Mouse (Mus musculus) bone marrow macrophage, adult 2 months (primary cell): ENCODE data around the gene Gm49425. TPM values are rescaled to one million over a fixed set of nuclear protein-coding genes. Genes with fewer than 3 reads are reported as not detected.

Source experiments
- H3K27ac ChIP-seq: 2 replicates; pipeline ENCODE4 v1.5.1; 2012; ENCODE audit warnings: low read depth, low read length; ENCODE audit not compliant: insufficient read depth
- H3K4me1 ChIP-seq: 2 replicates; pipeline ENCODE4 v1.6.1; 2012; ENCODE audit warnings: low read length; ENCODE audit not compliant: control insufficient read depth, insufficient read depth
- H3K4me3 ChIP-seq: 2 replicates; pipeline ENCODE4 v1.5.1; 2012; ENCODE audit warnings: mild to moderate bottlenecking, low read length, moderate library complexity; ENCODE audit not compliant: insufficient read depth
- CTCF ChIP-seq: IDR thresholded peaks from 2 replicates; pipeline ENCODE4 v1.5.1; 2012; ENCODE audit warnings: low read depth, mild to moderate bottlenecking, low read length, moderate library complexity
- POLR2A ChIP-seq: IDR thresholded peaks from 2 replicates; pipeline ENCODE4 v1.6.1; 2012; ENCODE audit warnings: mild to moderate bottlenecking, low read depth, low read length, borderline replicate concordance
- polyA plus RNA-seq: library from polyadenylated mRNA; stranded (reverse); fragments of >200 nt; gene quantifications from 2 replicates; pipeline ENCODE4 v1.2.4, GENCODE M21; 2012; ENCODE audit not compliant: missing spikeins, insufficient read depth, insufficient read length

Gene Gm49425
- polyA plus RNA-seq, 1 experiment, result not detected

- no peak for TF ChIP-seq CTCF
- TF ChIP-seq POLR2A, result no peak
- H3K4me3 ChIP-seq, result no peak overlapping the region
- no peaks in the 10 kb centered on the region for H3K4me1 ChIP-seq
- no peak overlapping the region for H3K27ac ChIP-seq
Measured at GRCm38 (mm10) chr15:101469093-101469492, 48.0 kb downstream of the Gm49425 start.

Other genes with a start within 250 kb of the Gm49425 start
- 36.4 and 39.1 TPM in 2 replicates for gene Atg101, start 233.0 kb downstream of the Gm49425 start, polyA plus RNA-seq
- gene 6030408B16Rik, start 224.0 kb downstream of the Gm49425 start, polyA plus RNA-seq, result not detected in 2 replicates
- 14.8 and 15.6 TPM in 2 replicates for gene Krt80, start 147.1 kb downstream of the Gm49425 start, polyA plus RNA-seq
- 0.48 TPM in 1 of 2 replicates, not detected in the other for gene Krt7, start 106.2 kb downstream of the Gm49425 start, polyA plus RNA-seq
- not detected in 2 replicates for gene Krt87, start 78.5 kb downstream of the Gm49425 start, polyA plus RNA-seq
- gene Krt88, start 69.5 kb downstream of the Gm49425 start, polyA plus RNA-seq, result not detected in 2 replicates
- gene Krt81, start 53.5 kb downstream of the Gm49425 start, polyA plus RNA-seq, result not detected in 2 replicates
- not detected in 2 replicates for gene Krt86, start 43.8 kb downstream of the Gm49425 start, polyA plus RNA-seq
- gene Krt83, start 25.7 kb downstream of the Gm49425 start, polyA plus RNA-seq, result not detected in 2 replicates
- not detected in 2 replicates for gene Krt84, start 15.6 kb upstream of the Gm49425 start, polyA plus RNA-seq
- gene Krt82, start 33.4 kb upstream of the Gm49425 start, polyA plus RNA-seq, result not detected in 2 replicates
- not detected in 2 replicates for gene Krt90, start 45.7 kb upstream of the Gm49425 start, polyA plus RNA-seq
- gene Krt75, start 56.6 kb upstream of the Gm49425 start, polyA plus RNA-seq, result not detected in 2 replicates
- gene Gm5414, start 110.9 kb upstream of the Gm49425 start, polyA plus RNA-seq, result not detected in 2 replicates
- gene Gm5478, start 130.1 kb upstream of the Gm49425 start, polyA plus RNA-seq, result not detected in 2 replicates
- gene Krt6b, start 163.0 kb upstream of the Gm49425 start, polyA plus RNA-seq, result not detected in 2 replicates
- not detected in 2 replicates for gene Krt6a, start 177.0 kb upstream of the Gm49425 start, polyA plus RNA-seq
- 0.36 TPM in 1 of 2 replicates, not detected in the other for gene Krt5, start 195.6 kb upstream of the Gm49425 start, polyA plus RNA-seq
- gene Krt71, start 225.8 kb upstream of the Gm49425 start, polyA plus RNA-seq, result not detected in 2 replicates